Mouse (Mus musculus): ENCODE data around the gene Mettl7a2. TPM values are rescaled to one million over a fixed set of nuclear protein-coding genes. Genes with fewer than 3 reads are reported as not detected.
A peak's percentile ranks its signal among the peaks of the same experiment; 100 is the strongest.

Mettl7a2 gene
- polyA plus RNA-seq, 1 experiment from 2014 or later, result not detected

DNA sequence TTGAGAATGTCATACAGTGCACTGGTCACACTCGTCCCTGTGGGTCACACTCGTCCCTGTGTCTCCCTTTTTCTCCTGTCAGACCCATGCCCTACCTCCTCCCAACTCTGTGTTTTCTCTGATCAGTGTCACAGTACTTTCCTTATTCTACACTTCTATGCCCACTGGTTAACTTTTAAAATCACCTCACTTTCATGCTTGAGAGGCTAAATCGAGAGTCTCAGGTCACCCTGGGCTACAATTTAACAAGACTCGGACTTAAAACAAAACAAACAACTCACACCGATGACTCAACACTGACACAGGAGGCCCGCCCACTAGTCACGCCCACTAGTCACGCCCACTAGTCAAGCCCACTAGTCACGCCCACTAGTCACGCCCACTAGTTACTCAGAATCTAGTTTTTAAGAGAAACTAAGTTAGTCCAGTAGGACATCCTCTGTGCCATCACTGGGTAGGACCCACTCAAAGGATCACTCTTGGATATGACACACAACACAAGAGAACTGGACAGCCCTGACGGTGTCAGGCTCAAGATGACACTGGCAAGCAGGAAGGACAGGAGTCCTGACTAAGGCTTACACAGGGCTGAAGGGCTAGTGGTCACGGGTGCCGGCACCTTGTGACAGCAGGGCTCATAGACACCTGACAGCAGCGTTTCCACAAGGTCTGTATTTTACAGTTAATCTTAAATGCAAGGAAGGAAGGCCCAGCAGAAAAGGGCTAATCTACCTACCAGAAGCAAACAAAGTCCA, 58.1 kb downstream of the Mettl7a2 start:
- peak overlapping the region; percentile 80 for H3K27ac ChIP-seq (ENCODE audit: low read depth, low read length)

More for the DNA sequence above, 58.1 kb downstream of the Mettl7a2 start:
- Histone ChIP-seq H3K4me3 (ENCODE audit: low read depth, low read length) (no peak overlapping the region), H3K4me1 (replicated peaks; ENCODE audit: control insufficient read depth, insufficient read depth, low read length) (peaks cover 6% of the 10 kb centered on the region; the same call in 1 of the 2 replicates), H3K27me3 (replicated peaks; ENCODE audit: control insufficient read depth, insufficient read depth, low read length) (no peaks in the 10 kb centered on the region), H3K9ac (ENCODE audit: low read depth, low read length) (no peak overlapping the region), H3K36me3 (ENCODE audit: control insufficient read depth, insufficient read depth) (peaks cover 41% of the 10 kb centered on the region), H3K9me3 (ENCODE audit: control insufficient read depth) (no peaks in the 10 kb centered on the region), H3K4me2 (replicated peaks; ENCODE audit: low read depth) (peak overlapping the region; percentile 35; the same call in 1 of the 2 replicates)
- WGBS, result 41% methylated on average over 14 of the region's 14 CpGs
- peak; percentile 85 for ATAC-seq
- no peak for TF ChIP-seq CTCF (IDR thresholded peaks at IDR 0.05; ENCODE audit: low read depth)

Other genes starting within 250 kb of the Mettl7a2 start
- gene Atf1, start 125.4 kb upstream of the Mettl7a2 start, polyA plus RNA-seq (2015; fragmentation: Nextera tagmentation; extraction: Ambion mirVana), result 25.3 and 29.0 TPM in 2 replicates
- not detected in 2 replicates for gene Tmprss12, start 72.4 kb upstream of the Mettl7a2 start, polyA plus RNA-seq (2015; fragmentation: Nextera tagmentation; extraction: Ambion mirVana)
- 6.5 and 6.8 TPM in 2 replicates for gene Mettl7a1, start 49.1 kb upstream of the Mettl7a2 start, polyA plus RNA-seq (2015; fragmentation: Nextera tagmentation; extraction: Ambion mirVana)
- not detected in 2 replicates for gene Mettl7a3, start 18.3 kb upstream of the Mettl7a2 start, polyA plus RNA-seq (2015; fragmentation: Nextera tagmentation; extraction: Ambion mirVana)
- 0.13 TPM in 1 of 2 replicates, not detected in the other for gene Methig1, start 51 bp upstream of the Mettl7a2 start, polyA plus RNA-seq (2015; fragmentation: Nextera tagmentation; extraction: Ambion mirVana)
- not detected in 2 replicates for gene Higd1c, start 11.3 kb downstream of the Mettl7a2 start, polyA plus RNA-seq (2015; fragmentation: Nextera tagmentation; extraction: Ambion mirVana)
- gene Gm5475, start 68.9 kb downstream of the Mettl7a2 start, polyA plus RNA-seq (2015; fragmentation: Nextera tagmentation; extraction: Ambion mirVana), result 0.77 and 1.0 TPM in 2 replicates
- 44.7 and 49.0 TPM in 2 replicates for gene Slc11a2, start 71.9 kb downstream of the Mettl7a2 start, polyA plus RNA-seq (2015; fragmentation: Nextera tagmentation; extraction: Ambion mirVana)
- gene Letmd1, start 115.8 kb downstream of the Mettl7a2 start, polyA plus RNA-seq (2015; fragmentation: Nextera tagmentation; extraction: Ambion mirVana), result 10.6 and 11.5 TPM in 2 replicates
- gene Csrnp2, start 142.3 kb downstream of the Mettl7a2 start, polyA plus RNA-seq (2015; fragmentation: Nextera tagmentation; extraction: Ambion mirVana), result 3.1 and 3.3 TPM in 2 replicates
- gene Tfcp2, start 198.8 kb downstream of the Mettl7a2 start, polyA plus RNA-seq (2015; fragmentation: Nextera tagmentation; extraction: Ambion mirVana), result 8.0 and 8.5 TPM in 2 replicates
- 3.0 and 4.3 TPM in 2 replicates for gene Pou6f1, start 246.8 kb downstream of the Mettl7a2 start, polyA plus RNA-seq (2015; fragmentation: Nextera tagmentation; extraction: Ambion mirVana)